Mouse (Mus musculus): ENCODE data around the gene Tfb2m. TPM values are rescaled to one million over a fixed set of nuclear protein-coding genes. Genes with fewer than 3 reads are reported as not detected.

Tfb2m gene
- polyA plus RNA-seq, 1 experiment from 2014 or later: 31.0 TPM

- Histone ChIP-seq H3K27me3 (ENCODE audit: control insufficient read depth, insufficient read depth, low read length) (no peaks in the 10 kb centered on the region), H3K4me2 (ENCODE audit: low read depth, low read length) (no peak overlapping the region), H3K36me3 (ENCODE audit: control insufficient read depth, insufficient read depth, low read length) (no peaks in the 10 kb centered on the region), H3K9me3 (replicated peaks; ENCODE audit: control insufficient read depth, low read length) (no peaks in the 10 kb centered on the region), H3K27ac (ENCODE audit: low read length) (no peak overlapping the region), H3K4me3 (replicated peaks; ENCODE audit: low read length) (no peak overlapping the region), H3K9ac (ENCODE audit: low read length) (no peak overlapping the region), H3K4me1 (ENCODE audit: control insufficient read depth, insufficient read depth, low read length) (peaks cover 16% of the 10 kb centered on the region)
- 74% methylated on average over 5 of the region's 5 CpGs for WGBS
- no peak for ATAC-seq (ENCODE audit: insufficient read depth, low FRiP score)
Observed at GRCm38 (mm10) chr1:179563926-179564325, 17.9 kb upstream of the Tfb2m start.

DNA sequence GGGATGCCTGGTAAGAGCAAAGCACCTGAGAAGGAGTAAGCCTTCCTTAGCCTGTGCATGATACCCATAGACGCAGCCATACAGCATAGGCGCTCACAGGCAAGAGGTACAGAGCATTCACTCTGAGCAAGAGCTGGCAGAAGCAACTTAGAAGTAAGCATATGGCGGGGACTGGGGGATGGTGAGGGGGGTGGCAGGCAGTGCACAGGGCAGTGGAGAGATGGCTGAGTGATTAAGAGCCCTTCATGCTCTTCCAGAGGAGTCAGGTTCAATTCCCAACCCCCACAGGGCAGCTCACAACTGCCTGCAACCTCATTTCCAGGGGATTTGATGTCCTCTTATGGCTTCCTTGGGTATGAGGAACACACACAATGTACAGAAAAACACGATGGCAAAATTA lies 17.1 kb upstream of the Tfb2m start:
- peaks cover 8% of the 10 kb centered on the region for H3K4me1 ChIP-seq (ENCODE audit: control insufficient read depth, insufficient read depth, low read length)
- H3K27ac ChIP-seq (ENCODE audit: low read length): no peak overlapping the region
- 78% methylated on average over 4 of the region's 4 CpGs for WGBS
- ATAC-seq (ENCODE audit: insufficient read depth, low FRiP score): no peak
- no peaks in the 10 kb centered on the region for H3K36me3 ChIP-seq (ENCODE audit: control insufficient read depth, insufficient read depth, low read length)
- no peak overlapping the region for H3K4me3 ChIP-seq (replicated peaks; ENCODE audit: low read length)
- H3K27me3 ChIP-seq (ENCODE audit: control insufficient read depth, insufficient read depth, low read length): no peaks in the 10 kb centered on the region
- H3K4me2 ChIP-seq (ENCODE audit: low read depth, low read length): no peak overlapping the region
- no peaks in the 10 kb centered on the region for H3K9me3 ChIP-seq (replicated peaks; ENCODE audit: control insufficient read depth, low read length)
- no peak overlapping the region for H3K9ac ChIP-seq (ENCODE audit: low read length)

DNA sequence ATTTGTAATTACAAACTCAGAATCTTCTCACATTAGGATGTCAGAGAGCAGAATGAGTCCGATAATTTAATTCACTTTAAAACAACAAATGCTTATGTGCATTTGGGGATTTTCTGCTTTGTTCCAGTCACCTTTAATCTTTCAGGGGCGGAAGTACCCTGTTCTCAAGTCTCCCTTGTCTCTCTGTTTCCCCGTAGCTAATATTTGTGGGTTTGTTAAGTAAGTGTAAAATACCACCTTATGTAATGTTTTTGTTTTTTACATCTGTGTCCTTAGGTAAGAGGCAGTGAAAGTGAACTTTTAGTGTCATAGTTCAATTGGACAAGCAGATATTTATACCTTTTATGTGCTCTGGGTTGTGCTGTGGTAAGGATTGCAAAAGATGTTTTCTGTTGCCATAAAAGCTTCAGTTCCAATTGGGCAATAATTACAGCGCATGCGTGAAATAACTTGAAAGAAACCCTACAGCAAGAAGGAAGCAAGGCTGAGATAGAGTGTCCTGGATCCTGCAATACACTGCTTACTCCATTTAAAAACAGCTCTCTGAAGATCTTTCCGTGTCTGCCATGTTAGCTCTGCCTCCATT lies 14.9 kb upstream of the Tfb2m start:
- Histone ChIP-seq H3K27me3 (ENCODE audit: control insufficient read depth, insufficient read depth, low read length) (no peaks in the 10 kb centered on the region), H3K4me1 (ENCODE audit: control insufficient read depth, insufficient read depth, low read length) (no peaks in the 10 kb centered on the region), H3K4me3 (replicated peaks; ENCODE audit: low read length) (no peak overlapping the region), H3K9ac (ENCODE audit: low read length) (no peak overlapping the region), H3K27ac (ENCODE audit: low read length) (no peak overlapping the region), H3K4me2 (ENCODE audit: low read depth, low read length) (no peak overlapping the region), H3K36me3 (ENCODE audit: control insufficient read depth, insufficient read depth, low read length) (no peaks in the 10 kb centered on the region), H3K9me3 (replicated peaks; ENCODE audit: control insufficient read depth, low read length) (no peaks in the 10 kb centered on the region)
- no peak for ATAC-seq (ENCODE audit: insufficient read depth, low FRiP score)
- WGBS: 83% methylated on average over 6 of the region's 6 CpGs

DNA sequence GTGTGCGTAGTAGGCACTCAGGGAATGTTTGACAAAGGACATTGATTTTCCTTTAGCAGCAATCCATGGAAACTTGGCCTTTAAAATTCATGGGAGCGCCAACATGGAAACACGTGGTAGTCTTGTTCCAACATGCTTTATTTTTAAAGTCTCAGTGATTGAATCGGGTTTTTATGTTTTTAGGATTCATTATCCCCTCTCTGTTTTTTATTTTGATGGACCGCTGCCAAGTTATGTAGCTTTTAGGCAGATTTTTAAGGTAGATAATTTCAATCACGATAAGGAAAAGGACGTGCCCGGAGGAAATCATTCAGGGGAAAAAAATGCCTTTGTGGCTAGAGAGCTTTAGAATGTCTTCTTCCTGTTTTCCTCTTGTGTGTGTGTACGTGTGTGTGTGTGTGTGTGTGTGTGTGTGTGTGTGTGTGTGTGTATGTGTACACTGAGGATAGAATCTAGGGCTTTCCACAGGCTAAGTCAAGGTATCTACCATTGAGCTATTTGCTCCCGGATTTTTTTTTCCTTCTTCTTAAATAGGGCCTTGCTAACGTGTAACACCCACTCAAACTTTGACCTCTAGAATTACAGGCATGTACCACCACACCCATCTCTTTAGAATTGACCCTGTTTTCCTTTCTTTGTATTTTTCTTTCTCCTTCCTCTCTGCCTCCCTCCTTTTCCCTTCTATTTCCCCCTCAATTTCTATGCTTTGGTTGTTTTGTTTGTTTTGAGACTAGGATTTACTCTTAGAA lies 13.6 kb upstream of the Tfb2m start:
- Histone ChIP-seq H3K9me3 (replicated peaks; ENCODE audit: control insufficient read depth, low read length) (no peaks in the 10 kb centered on the region), H3K27ac (ENCODE audit: low read length) (no peak overlapping the region), H3K4me3 (replicated peaks; ENCODE audit: low read length) (no peak overlapping the region), H3K9ac (ENCODE audit: low read length) (no peak overlapping the region), H3K36me3 (ENCODE audit: control insufficient read depth, insufficient read depth, low read length) (no peaks in the 10 kb centered on the region), H3K4me1 (ENCODE audit: control insufficient read depth, insufficient read depth, low read length) (no peaks in the 10 kb centered on the region), H3K4me2 (ENCODE audit: low read depth, low read length) (no peak overlapping the region), H3K27me3 (ENCODE audit: control insufficient read depth, insufficient read depth, low read length) (no peaks in the 10 kb centered on the region)
- WGBS: 59% methylated on average over 11 of the region's 11 CpGs
- no peak for ATAC-seq (ENCODE audit: insufficient read depth, low FRiP score)

GRCm38 (mm10) chr1:179556921-179557320 lies 10.9 kb upstream of the Tfb2m start:
- no peak overlapping the region for H3K4me2 ChIP-seq (ENCODE audit: low read depth, low read length)
- no peaks in the 10 kb centered on the region for H3K36me3 ChIP-seq (ENCODE audit: control insufficient read depth, insufficient read depth, low read length)
- no peak overlapping the region for H3K4me3 ChIP-seq (replicated peaks; ENCODE audit: low read length)
- no peak for ATAC-seq (ENCODE audit: insufficient read depth, low FRiP score)
- H3K9ac ChIP-seq (ENCODE audit: low read length): no peak overlapping the region
- WGBS: 82% methylated on average over 3 of the region's 3 CpGs
- H3K4me1 ChIP-seq (ENCODE audit: control insufficient read depth, insufficient read depth, low read length): peaks cover 16% of the 10 kb centered on the region
- no peaks in the 10 kb centered on the region for H3K9me3 ChIP-seq (replicated peaks; ENCODE audit: control insufficient read depth, low read length)
- H3K27ac ChIP-seq (ENCODE audit: low read length): no peak overlapping the region
- H3K27me3 ChIP-seq (ENCODE audit: control insufficient read depth, insufficient read depth, low read length): no peaks in the 10 kb centered on the region

DNA sequence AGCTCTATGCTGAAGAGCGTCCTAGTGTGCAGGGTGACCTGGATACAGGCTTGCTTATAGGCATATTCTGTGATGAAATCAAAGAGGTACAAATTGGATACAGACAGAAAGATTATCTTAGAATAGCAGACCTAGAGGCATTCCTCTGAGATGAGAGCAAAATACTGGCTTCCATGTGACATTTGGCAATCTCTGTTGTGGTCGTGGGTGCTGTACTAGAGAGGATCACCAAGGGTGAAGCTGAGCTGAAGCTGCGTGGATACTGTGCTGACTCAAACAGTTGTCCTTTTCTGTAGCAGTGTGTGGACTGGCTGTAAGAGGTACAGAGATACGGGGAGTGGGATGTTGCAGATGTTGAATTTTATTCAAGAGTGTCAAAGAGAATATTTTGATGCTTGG lies 7.9 kb upstream of the Tfb2m start:
- Histone ChIP-seq H3K9ac (ENCODE audit: low read length) (no peak overlapping the region), H3K27ac (ENCODE audit: low read length) (no peak overlapping the region), H3K4me3 (replicated peaks; ENCODE audit: low read length) (no peak overlapping the region), H3K9me3 (replicated peaks; ENCODE audit: control insufficient read depth, low read length) (no peaks in the 10 kb centered on the region), H3K4me2 (ENCODE audit: low read depth, low read length) (no peak overlapping the region), H3K36me3 (ENCODE audit: control insufficient read depth, insufficient read depth, low read length) (no peaks in the 10 kb centered on the region), H3K27me3 (ENCODE audit: control insufficient read depth, insufficient read depth, low read length) (no peaks in the 10 kb centered on the region), H3K4me1 (ENCODE audit: control insufficient read depth, insufficient read depth, low read length) (peaks cover 16% of the 10 kb centered on the region)
- no peak for ATAC-seq (ENCODE audit: insufficient read depth, low FRiP score)
- 78% methylated on average over 4 of the region's 4 CpGs for WGBS

DNA sequence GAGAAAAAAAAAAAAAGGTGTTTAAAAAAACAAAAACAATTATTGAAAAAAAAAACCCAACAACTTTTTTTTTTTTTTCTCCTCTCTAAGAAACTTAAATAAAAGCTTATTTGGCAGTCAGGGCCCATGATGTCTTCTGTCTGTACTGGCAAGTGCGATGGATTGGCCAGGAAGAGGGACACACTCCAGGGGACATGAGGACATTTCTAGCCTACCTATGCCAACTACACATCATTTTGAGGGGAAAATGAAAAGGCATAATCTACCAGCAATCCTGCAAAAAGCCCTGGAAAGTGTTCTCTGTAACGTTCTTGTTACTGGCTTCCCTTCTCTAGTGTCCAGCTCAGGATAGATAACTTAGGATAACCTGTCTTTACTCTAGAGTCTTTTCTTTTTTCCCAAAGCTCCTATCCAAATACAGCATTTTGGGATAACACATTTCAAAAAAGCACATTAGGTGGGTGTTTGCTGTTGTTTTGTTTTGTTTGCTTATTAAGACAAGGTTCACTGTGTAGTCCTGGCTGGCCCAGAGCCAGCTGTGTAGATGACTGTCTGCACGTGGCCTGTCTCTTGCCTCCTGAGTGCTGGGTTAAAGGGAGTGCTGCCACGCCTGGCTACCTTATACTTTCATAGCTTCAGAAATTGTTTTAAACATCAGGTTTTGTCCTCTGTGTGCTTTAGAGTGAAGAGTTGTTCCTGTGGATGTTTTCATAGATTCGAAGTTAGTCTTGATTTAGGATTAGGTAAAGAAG lies 7.3 kb upstream of the Tfb2m start:
- WGBS: 62% methylated on average over 5 of the region's 5 CpGs
- H3K27ac ChIP-seq (ENCODE audit: low read length): peak overlapping the region; percentile 29
- H3K4me1 ChIP-seq (ENCODE audit: control insufficient read depth, insufficient read depth, low read length): peaks cover 18% of the 10 kb centered on the region
- ATAC-seq (ENCODE audit: insufficient read depth, low FRiP score): no peak
- no peak overlapping the region for H3K9ac ChIP-seq (ENCODE audit: low read length)
- H3K27me3 ChIP-seq (ENCODE audit: control insufficient read depth, insufficient read depth, low read length): no peaks in the 10 kb centered on the region
- H3K4me3 ChIP-seq (replicated peaks; ENCODE audit: low read length): no peak overlapping the region
- H3K4me2 ChIP-seq (ENCODE audit: low read depth, low read length): no peak overlapping the region
- H3K9me3 ChIP-seq (replicated peaks; ENCODE audit: control insufficient read depth, low read length): no peaks in the 10 kb centered on the region
- H3K36me3 ChIP-seq (ENCODE audit: control insufficient read depth, insufficient read depth, low read length): no peaks in the 10 kb centered on the region

GRCm38 (mm10) chr1:179552751-179553150 lies 6.7 kb upstream of the Tfb2m start:
- peak; percentile 61; the same call in 1 of the 2 replicates for ATAC-seq (ENCODE audit: insufficient read depth, low FRiP score)
- Histone ChIP-seq H3K4me3 (replicated peaks; ENCODE audit: low read length) (no peak overlapping the region), H3K4me1 (ENCODE audit: control insufficient read depth, insufficient read depth, low read length) (peaks cover 24% of the 10 kb centered on the region), H3K27me3 (ENCODE audit: control insufficient read depth, insufficient read depth, low read length) (no peaks in the 10 kb centered on the region), H3K9ac (ENCODE audit: low read length) (no peak overlapping the region), H3K4me2 (ENCODE audit: low read depth, low read length) (no peak overlapping the region), H3K9me3 (replicated peaks; ENCODE audit: control insufficient read depth, low read length) (no peaks in the 10 kb centered on the region), H3K27ac (ENCODE audit: low read length) (peak overlapping the region; percentile 62; the same call in 1 of the 2 replicates), H3K36me3 (ENCODE audit: control insufficient read depth, insufficient read depth, low read length) (no peaks in the 10 kb centered on the region)
- 49% methylated on average over 7 of the region's 7 CpGs for WGBS

GRCm38 (mm10) chr1:179551921-179552320 lies 5.9 kb upstream of the Tfb2m start:
- WGBS: 56% methylated on average over 4 of the region's 4 CpGs
- Histone ChIP-seq H3K9ac (ENCODE audit: low read length) (no peak overlapping the region), H3K4me3 (replicated peaks; ENCODE audit: low read length) (no peak overlapping the region), H3K9me3 (replicated peaks; ENCODE audit: control insufficient read depth, low read length) (no peaks in the 10 kb centered on the region), H3K36me3 (ENCODE audit: control insufficient read depth, insufficient read depth, low read length) (no peaks in the 10 kb centered on the region), H3K4me1 (ENCODE audit: control insufficient read depth, insufficient read depth, low read length) (peaks cover 30% of the 10 kb centered on the region), H3K27me3 (ENCODE audit: control insufficient read depth, insufficient read depth, low read length) (no peaks in the 10 kb centered on the region), H3K27ac (ENCODE audit: low read length) (0 out of 2 replicates have a peak overlapping the region, but pooled peaks have one; percentile 62), H3K4me2 (ENCODE audit: low read depth, low read length) (no peak overlapping the region)
- ATAC-seq (ENCODE audit: insufficient read depth, low FRiP score): no peak

All from stomach, embryonic 16.5 days (tissue).